In genomic region chr2:118754143-118754542, GRCm38 (mm10) we compare ENCODE assay signal across 28 mouse cellular contexts. TPM values are rescaled to one million over a fixed set of nuclear protein-coding genes. Genes with fewer than 3 reads are reported as not detected.
DNase-seq lines count a peak whose midpoint lies in the region; ATAC-seq and TF ChIP-seq lines count a peak whose summit lies in the region.
"Had no signal": no experiment of that assay in that cellular context is flagged by ENCODE, and none has a peak within 500 bp of the region (broad histone marks: within the 10 kb centered on the region; RNA-seq: fewer than 3 reads in every experiment).

No protein-coding gene starts in this region.

- H3K79me2 ChIP-seq in myocyte (ENCODE audit: control insufficient read depth, insufficient read depth): no peaks in the 10 kb centered on the region

- H3K4me3 ChIP-seq in megakaryocyte, embryonic 14.5 days (replicated peaks): peak overlapping the region; percentile 91
- no peak overlapping the region for H3K4me3 ChIP-seq in myocyte
- no peak overlapping the region for H3K4me3 ChIP-seq in neural tube, embryonic 15.5 days (replicated peaks)
- H3K4me3 ChIP-seq: embryonic facial prominence, embryonic 13.5 days; embryonic facial prominence, embryonic 15.5 days; forebrain, embryonic 13.5 days; forebrain, embryonic 15.5 days had no signal

- H3K36me3 ChIP-seq in megakaryocyte, embryonic 14.5 days (replicated peaks; ENCODE audit: low read length): peaks cover 82% of the 10 kb centered on the region
- peaks cover 16% of the 10 kb centered on the region for H3K36me3 ChIP-seq in myocyte (ENCODE audit: control insufficient read depth, insufficient read depth)
- H3K36me3 ChIP-seq in neural tube, embryonic 15.5 days: no peaks in the 10 kb centered on the region; the same call in 1 of the 2 replicates
- H3K36me3 ChIP-seq: embryonic facial prominence, embryonic 13.5 days; embryonic facial prominence, embryonic 15.5 days; forebrain, embryonic 15.5 days had no signal

- ATAC-seq in cerebellum, adult (ENCODE audit: insufficient number of reproducible peaks, low FRiP score, low TSS enrichment): no peak
- no peak for ATAC-seq in megakaryocyte, adult 5-6 weeks (ENCODE audit: poor library complexity, severe bottlenecking)
- ATAC-seq in neural tube, embryonic 15.5 days (ENCODE audit: low FRiP score): no peak
- ATAC-seq: forebrain, embryonic 13.5 days; forebrain, embryonic 15.5 days; forebrain, postnatal 0 days had no signal

- H3K27ac ChIP-seq in neural tube, embryonic 15.5 days (replicated peaks): no peak overlapping the region
- H3K27ac ChIP-seq: embryonic facial prominence, embryonic 13.5 days; embryonic facial prominence, embryonic 15.5 days; forebrain, embryonic 13.5 days; forebrain, embryonic 15.5 days had no signal

- no peaks in the 10 kb centered on the region for H3K9me3 ChIP-seq in megakaryocyte, embryonic 14.5 days
- H3K9me3 ChIP-seq in neural tube, embryonic 15.5 days (replicated peaks): no peaks in the 10 kb centered on the region
- H3K9me3 ChIP-seq: embryonic facial prominence, embryonic 13.5 days; embryonic facial prominence, embryonic 15.5 days; forebrain, embryonic 13.5 days; forebrain, embryonic 15.5 days had no signal

- peak; percentile 7 for DNase-seq in cerebellum, adult 9-10 months
- peak; percentile 78 for DNase-seq in heart, adult 11 months
- no peak for DNase-seq in heart, postnatal 14 days
- DNase-seq: adrenal gland, adult 2 months; adrenal gland, postnatal 10 days; adrenal gland, postnatal 25 days; cerebellum, adult 11-12 months; cerebellum, adult 2 months; cerebellum, postnatal 36 days; embryo, embryonic 11 days; forebrain, postnatal 0 days had no signal

- H3K4me2 ChIP-seq in myocyte (ENCODE audit: low read depth): no peak overlapping the region
- no peak overlapping the region for H3K4me2 ChIP-seq in neural tube, embryonic 15.5 days
- H3K4me2 ChIP-seq: embryonic facial prominence, embryonic 13.5 days; embryonic facial prominence, embryonic 15.5 days; forebrain, embryonic 13.5 days; forebrain, embryonic 15.5 days had no signal

- peaks cover 98% of the 10 kb centered on the region for H3K4me1 ChIP-seq in megakaryocyte, embryonic 14.5 days
- peaks cover 20% of the 10 kb centered on the region for H3K4me1 ChIP-seq in neural tube, embryonic 15.5 days

- no peak overlapping the region for H3K9ac ChIP-seq in neural tube, embryonic 15.5 days (replicated peaks)
- H3K9ac ChIP-seq: embryonic facial prominence, embryonic 13.5 days; embryonic facial prominence, embryonic 15.5 days; forebrain, embryonic 13.5 days; forebrain, embryonic 15.5 days; forebrain, postnatal 0 days had no signal

- 86% methylated on average over 5 of the region's 5 CpGs for WGBS in neural tube, embryonic 15.5 days

- no peak for TF ChIP-seq POLR2A in myocyte (IDR thresholded peaks at IDR 0.05; ENCODE audit: insufficient read length, low read depth)

- intact Hi-C loops in heart, postnatal 14 days (cut with DNase I): no loop called here

- H3ac ChIP-seq in myocyte (ENCODE audit: control insufficient read depth, insufficient read length): no peak overlapping the region

- H3K27me3 ChIP-seq in megakaryocyte, embryonic 14.5 days (replicated peaks): no peaks in the 10 kb centered on the region
- H3K27me3 ChIP-seq in myocyte (ENCODE audit: control insufficient read depth, insufficient read depth, insufficient read length): no peaks in the 10 kb centered on the region
- no peaks in the 10 kb centered on the region for H3K27me3 ChIP-seq in neural tube, embryonic 15.5 days (replicated peaks)
- H3K27me3 ChIP-seq: embryonic facial prominence, embryonic 13.5 days; embryonic facial prominence, embryonic 15.5 days; forebrain, embryonic 15.5 days had no signal

TF ChIP-seq in myocyte, 11 proteins besides CTCF, POLR2A, EP300 and RAD21:
- TF ChIP-seq E2F4 (IDR thresholded peaks at IDR 0.05; ENCODE audit: insufficient read depth): no peak
- peak; percentile 77 for TF ChIP-seq POLR2AphosphoS2 (IDR thresholded peaks at IDR 0.05; ENCODE audit: insufficient read length, low read depth)

RNA-seq across cellular contexts. Expression of gene Ccdc9b, which starts 8.3 kb away (rescaled TPM):
- 10 to 100 TPM; 15.5 to 17.5 TPM for total RNA-seq in heart, postnatal 14 days (2021)
- 0.57 TPM in 1 of 2 replicates, not detected in the other for polyA plus RNA-seq in megakaryocyte, embryonic 14.5 days (2012; ENCODE audit: insufficient read depth, low replicate concordance)
- 0.16 TPM in 1 of 2 replicates, not detected in the other for total RNA-seq in megakaryocyte, adult 5-6 weeks (2015)
- total RNA-seq in megakaryocyte, adult 5-6 weeks (2017): 0.44 and 0.53 TPM in 2 replicates
- 9.0 TPM for polyA plus RNA-seq in myocyte (2012; fragmentation: generic; extraction: Trizol)
- polyA plus RNA-seq in neural tube, embryonic 15.5 days (2015; fragmentation: Nextera tagmentation; extraction: Ambion mirVana): 0.97 and 1.2 TPM in 2 replicates

RNA-seq across cellular contexts. Expression of gene Inafm2, which starts 8.6 kb away (rescaled TPM):
- total RNA-seq in heart, postnatal 14 days (2021): 10 to 100 TPM; 36.2 to 38.6 TPM
- polyA plus RNA-seq in megakaryocyte, embryonic 14.5 days (2012; ENCODE audit: insufficient read depth, low replicate concordance): 374 and 820 TPM in 2 replicates
- 12.0 and 15.3 TPM in 2 replicates for total RNA-seq in megakaryocyte, adult 5-6 weeks (2015)
- 10.6 and 11.2 TPM in 2 replicates for total RNA-seq in megakaryocyte, adult 5-6 weeks (2017)
- 10.5 TPM for polyA plus RNA-seq in myocyte (2012; fragmentation: generic; extraction: Trizol)
- polyA plus RNA-seq in neural tube, embryonic 15.5 days (2015; fragmentation: Nextera tagmentation; extraction: Ambion mirVana): 22.0 and 23.5 TPM in 2 replicates

RNA-seq across cellular contexts. Expression of gene Phgr1, which starts 18.4 kb away (rescaled TPM):
- not detected for total RNA-seq in heart, postnatal 14 days (2021)
- polyA plus RNA-seq in megakaryocyte, embryonic 14.5 days (2012; ENCODE audit: insufficient read depth, low replicate concordance): 17.2 and 54.9 TPM in 2 replicates
- total RNA-seq in megakaryocyte, adult 5-6 weeks (2015): not detected in 2 replicates
- not detected in 2 replicates for total RNA-seq in megakaryocyte, adult 5-6 weeks (2017)
- not detected for polyA plus RNA-seq in myocyte (2012; fragmentation: generic; extraction: Trizol)
- polyA plus RNA-seq in neural tube, embryonic 15.5 days (2015; fragmentation: Nextera tagmentation; extraction: Ambion mirVana): 1.2 TPM in 1 of 2 replicates, not detected in the other
- total RNA-seq: adrenal gland, adult 2 months; adrenal gland, postnatal 10 days; adrenal gland, postnatal 25 days; adrenal gland, postnatal 4 days; common myeloid progenitor, adult 5-6 weeks; ES-E14; forebrain, postnatal 0 days; MEL had no signal
- polyA plus RNA-seq: adrenal gland, adult 2 months; brain, embryonic 14.5 days; C2C12; cerebellum, adult 2 months; embryonic facial prominence, embryonic 11.5 days; embryonic facial prominence, embryonic 13.5 days; forebrain, embryonic 11.5 days; forebrain, embryonic 13.5 days; forebrain, embryonic 15.5 days; forebrain, postnatal 0 days had no signal

RNA-seq across cellular contexts. Expression of gene Disp2, which starts 25.4 kb away (rescaled TPM):
- under 1 TPM; 0.02 to 0.10 TPM for total RNA-seq in heart, postnatal 14 days (2021)
- polyA plus RNA-seq in megakaryocyte, embryonic 14.5 days (2012; ENCODE audit: insufficient read depth, low replicate concordance): 0.06 TPM in 1 of 2 replicates, not detected in the other
- 0.02 TPM in 1 of 2 replicates, not detected in the other for total RNA-seq in megakaryocyte, adult 5-6 weeks (2015)
- total RNA-seq in megakaryocyte, adult 5-6 weeks (2017): not detected in 2 replicates
- polyA plus RNA-seq in myocyte (2012; fragmentation: generic; extraction: Trizol): 0.06 TPM
- 65.4 and 75.6 TPM in 2 replicates for polyA plus RNA-seq in neural tube, embryonic 15.5 days (2015; fragmentation: Nextera tagmentation; extraction: Ambion mirVana)
- total RNA-seq: common myeloid progenitor, adult 5-6 weeks had no signal

RNA-seq across cellular contexts. Expression of gene Plcb2, which starts 25.9 kb away (rescaled TPM):
- total RNA-seq in heart, postnatal 14 days (2021): 1 to 10 TPM; 2.4 to 2.7 TPM
- polyA plus RNA-seq in megakaryocyte, embryonic 14.5 days (2012; ENCODE audit: insufficient read depth, low replicate concordance): 14.4 and 25.8 TPM in 2 replicates
- total RNA-seq in megakaryocyte, adult 5-6 weeks (2015): 48.2 and 48.4 TPM in 2 replicates
- 38.1 and 46.9 TPM in 2 replicates for total RNA-seq in megakaryocyte, adult 5-6 weeks (2017)
- not detected for polyA plus RNA-seq in myocyte (2012; fragmentation: generic; extraction: Trizol)
- polyA plus RNA-seq in neural tube, embryonic 15.5 days (2015; fragmentation: Nextera tagmentation; extraction: Ambion mirVana): 1.0 and 2.2 TPM in 2 replicates
- polyA plus RNA-seq: C2C12 had no signal

Comparison
In these comparisons a context has a peak if more than half of its experiments do, and no peak if none do; other contexts are left out.
1. DNase-seq: peak in cerebellum, adult 9-10 months (single experiment) and heart, adult 11 months (single experiment); none in heart, postnatal 14 days (0 of 2).
2. RNA of gene Inafm2, which starts 8.6 kb away (polyA plus RNA-seq): 374 to 820 TPM in megakaryocyte, embryonic 14.5 days; 22.0 to 23.5 TPM in neural tube, embryonic 15.5 days and 10.5 TPM in myocyte (single experiment); every median in the first group is over 10 times any median in the second.